Mouse (Mus musculus) erythroblast, embryonic 14.5 days (primary cell): ENCODE results near the gene 4930426L09Rik.

ENCODE experiments used
- GATA1 ChIP-seq: IDR thresholded peaks from 2 replicates; pipeline ENCODE4 v1.6.1; 2012; ENCODE audit warnings: low read length, inconsistent platforms, mixed read lengths
- TAL1 ChIP-seq: IDR thresholded peaks from 3 replicates; pipeline ENCODE4 v1.6.1; 2012; ENCODE audit warnings: low read length, inconsistent platforms, mixed read lengths

- TF ChIP-seq TAL1, result peak; percentile 80
- peak; percentile 89 for TF ChIP-seq GATA1
Observed at GRCm38 (mm10) chr2:18992512-18993510, 5.3 kb upstream of the 4930426L09Rik start.
